Mouse (Mus musculus) Muller cell, postnatal 12 days (primary cell): ENCODE measurements at regions not wholly inside any gene's neighbourhood (a gene's known extent, or its start where the extent isn't known, plus 50 kb on each side); places are given as distances from the start of the nearest gene placed in this dataset.

Experiments used
- DNase-seq: peaks from one replicate; pipeline ENCODE4 v3.0.0-alpha.2; 2015; ENCODE audit errors: inconsistent ontology term

DNA sequence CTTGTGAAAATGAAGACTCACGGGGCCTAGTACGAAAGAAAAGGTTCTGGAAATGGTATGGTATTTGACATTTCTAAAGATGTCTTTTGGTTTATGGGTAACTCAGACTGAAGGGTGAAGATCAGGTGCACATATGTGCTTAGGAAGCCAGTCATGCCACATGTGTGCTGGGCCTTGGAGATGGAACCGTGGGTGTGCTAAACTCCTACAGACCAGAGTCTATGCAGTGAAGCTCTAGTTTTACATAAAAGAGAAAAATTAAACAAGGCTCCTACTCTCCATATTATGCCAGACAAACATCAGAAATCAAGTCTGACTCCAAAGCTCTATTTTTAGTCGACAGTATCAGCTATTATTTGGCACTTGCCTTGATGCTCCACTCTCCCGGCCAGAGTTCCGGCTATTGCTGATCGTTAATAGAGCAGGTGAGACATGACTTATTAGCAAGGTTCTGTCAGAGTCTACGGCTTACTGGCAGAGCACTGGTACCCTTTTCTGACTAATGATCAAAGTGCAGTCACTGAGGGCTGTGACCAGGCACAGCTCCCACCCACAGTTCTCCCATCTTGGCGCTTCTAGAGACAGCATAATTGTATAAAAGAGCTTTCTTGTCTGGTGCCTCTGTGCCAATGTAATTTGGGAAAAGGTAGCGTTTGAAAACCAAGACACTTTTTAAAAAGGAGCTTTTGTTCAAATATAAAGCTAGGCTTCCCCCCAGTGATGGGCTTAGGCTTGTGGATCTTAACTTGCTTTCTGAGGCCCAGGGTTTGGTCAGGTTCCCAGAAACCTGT, 119.2 kb upstream of the Ccdc122 start:
- DNase-seq, result peak; percentile 12

DNA sequence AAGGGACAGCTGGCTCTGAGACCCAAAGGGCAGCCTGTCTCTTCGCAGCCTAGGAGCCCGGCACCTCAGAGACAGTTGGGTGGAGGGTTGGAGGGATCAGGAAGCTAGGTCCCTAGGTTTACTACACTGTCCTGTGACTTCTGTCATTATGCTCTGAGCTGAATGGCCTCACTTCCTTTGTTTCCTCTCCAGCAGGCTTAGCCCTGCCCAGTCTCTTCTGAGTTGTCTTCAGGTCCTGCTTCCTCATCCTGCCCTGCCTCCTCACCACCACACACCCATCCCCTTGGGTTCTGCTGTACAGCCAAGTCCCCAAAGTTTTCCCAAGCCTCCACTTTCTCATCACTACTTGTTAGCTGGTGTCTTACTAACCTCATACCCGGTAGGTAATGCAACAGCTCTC, 122.7 kb upstream of the Ccdc122 start:
- no peak for DNase-seq

DNA sequence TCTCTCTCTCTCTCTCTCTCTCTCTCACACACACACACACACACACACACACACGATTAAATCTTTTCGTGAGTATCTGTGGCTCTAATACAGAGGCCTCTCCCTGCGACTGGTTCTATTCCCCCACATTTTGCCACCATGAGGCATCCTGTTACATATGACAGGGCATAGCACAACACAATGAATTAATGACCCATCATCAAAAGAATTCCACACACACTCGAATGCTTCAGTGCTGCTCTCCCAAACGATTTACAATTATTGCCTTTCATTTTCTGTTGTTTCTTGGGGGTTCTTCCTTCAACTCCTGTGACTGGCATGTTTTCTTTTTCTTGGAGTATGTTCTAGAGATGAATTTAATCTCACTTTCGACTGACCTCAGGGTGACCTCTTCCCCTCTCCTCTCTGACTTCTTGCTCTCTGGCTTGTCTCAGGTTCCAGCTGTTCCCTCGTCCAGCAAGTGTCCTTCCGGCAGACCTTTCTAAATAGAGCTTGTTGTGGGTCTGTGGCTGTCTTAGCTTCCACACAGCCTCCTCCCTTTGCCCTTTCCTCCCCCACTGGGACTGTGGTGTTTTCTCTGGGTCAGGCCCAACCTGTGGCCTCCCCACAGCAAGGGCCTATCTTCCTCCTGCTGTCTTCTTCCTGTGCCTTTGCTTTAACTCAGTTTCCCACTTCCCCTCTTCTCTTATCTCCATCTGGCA, 124.1 kb upstream of the Ccdc122 start:
- no peak for DNase-seq

DNA sequence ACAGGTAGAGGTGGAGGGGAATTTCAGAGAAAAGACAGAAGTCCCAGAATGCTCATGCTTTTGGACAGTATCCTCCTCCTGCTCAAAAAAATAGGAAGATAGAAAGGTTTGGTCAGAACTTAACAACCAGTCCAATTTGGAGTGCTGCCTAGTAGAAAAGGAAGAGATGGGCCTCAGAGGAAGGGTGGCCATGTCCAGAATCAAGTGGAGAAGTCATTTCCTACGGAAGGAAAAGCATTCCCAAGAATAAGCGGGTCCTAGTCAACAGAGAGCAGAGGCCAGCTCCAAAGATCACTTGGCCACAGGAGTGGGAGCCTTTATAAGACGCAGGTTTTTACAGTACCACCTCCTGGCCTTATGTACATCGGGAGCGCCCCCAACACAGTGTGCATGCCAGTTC, 125.3 kb upstream of the Ccdc122 start:
- no peak for DNase-seq

DNA sequence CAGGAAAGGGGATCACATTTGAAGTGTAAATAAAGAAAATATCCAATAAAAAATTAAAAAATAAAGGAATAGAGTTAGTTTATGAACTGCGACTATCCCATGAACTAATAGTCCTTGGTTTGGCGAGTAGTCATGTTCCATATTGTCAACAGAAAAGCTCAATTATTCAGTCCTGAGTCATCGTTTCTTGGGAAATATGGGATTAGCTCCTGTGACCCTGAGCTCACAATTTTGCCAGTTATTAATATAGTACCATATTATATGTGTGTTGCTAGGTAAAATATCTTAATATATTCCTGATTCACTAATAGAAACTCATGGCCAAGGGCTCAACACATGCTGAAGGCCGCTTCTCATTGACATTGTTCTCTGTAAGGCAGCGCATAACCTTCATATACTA, 126.4 kb upstream of the Ccdc122 start:
- no peak for DNase-seq

DNA sequence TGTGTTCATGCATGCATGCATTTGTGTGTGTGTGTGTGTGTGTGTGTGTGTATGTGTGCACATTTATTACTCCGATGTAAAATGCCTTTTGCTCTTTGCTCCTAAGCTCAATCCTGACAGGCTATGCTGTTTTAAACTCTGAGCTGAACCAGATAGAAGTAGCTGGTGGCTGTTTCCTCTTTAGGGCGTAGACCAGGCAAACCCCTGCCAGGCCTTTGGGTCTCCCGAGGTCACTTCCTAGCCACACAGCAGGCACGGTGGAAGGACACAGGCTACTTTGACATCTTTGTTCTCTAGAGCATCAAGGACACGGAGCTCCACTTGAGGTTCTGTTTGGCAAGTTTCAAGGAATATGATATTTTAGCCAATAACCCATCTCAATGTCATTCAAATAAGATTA, 128.6 kb upstream of the Ccdc122 start:
- no peak for DNase-seq

DNA sequence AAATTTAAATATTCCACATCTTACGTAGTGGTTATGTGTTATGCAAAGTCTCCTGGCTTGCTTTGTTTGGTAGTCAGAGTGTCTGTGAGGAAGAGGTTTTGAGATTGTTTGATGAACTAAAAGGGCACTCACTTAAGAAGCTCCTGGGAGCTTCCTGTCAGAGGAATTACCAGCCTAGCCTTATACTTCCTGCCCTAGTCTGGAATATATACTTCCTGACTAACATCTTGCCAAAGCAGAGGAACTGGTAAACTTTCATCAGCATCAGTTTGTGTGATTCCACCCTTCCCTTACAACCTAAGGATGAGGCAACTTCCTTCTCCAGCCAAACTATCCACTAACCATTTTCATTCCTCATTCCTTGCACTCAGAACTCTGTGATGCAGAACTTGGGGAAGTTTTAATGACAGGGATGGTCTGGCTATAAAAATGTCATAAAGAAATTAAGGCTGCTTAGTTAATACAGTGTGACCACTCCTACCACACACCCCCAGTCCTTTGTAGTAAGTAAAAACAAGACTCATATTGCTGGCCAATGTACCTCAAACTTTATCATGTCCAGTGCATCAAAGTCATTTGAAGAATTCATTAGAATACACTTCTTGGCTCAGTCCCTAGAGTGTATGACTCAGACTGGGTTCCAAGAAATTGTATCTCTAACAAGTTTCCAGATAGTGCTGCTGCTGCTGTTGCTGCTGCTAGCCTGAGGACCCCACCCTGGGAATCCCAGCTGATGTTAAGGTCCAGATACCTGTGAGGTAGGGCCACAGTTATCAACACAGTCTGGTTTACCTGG, 133.4 kb upstream of the Ccdc122 start:
- peak; percentile 78 for DNase-seq

DNA sequence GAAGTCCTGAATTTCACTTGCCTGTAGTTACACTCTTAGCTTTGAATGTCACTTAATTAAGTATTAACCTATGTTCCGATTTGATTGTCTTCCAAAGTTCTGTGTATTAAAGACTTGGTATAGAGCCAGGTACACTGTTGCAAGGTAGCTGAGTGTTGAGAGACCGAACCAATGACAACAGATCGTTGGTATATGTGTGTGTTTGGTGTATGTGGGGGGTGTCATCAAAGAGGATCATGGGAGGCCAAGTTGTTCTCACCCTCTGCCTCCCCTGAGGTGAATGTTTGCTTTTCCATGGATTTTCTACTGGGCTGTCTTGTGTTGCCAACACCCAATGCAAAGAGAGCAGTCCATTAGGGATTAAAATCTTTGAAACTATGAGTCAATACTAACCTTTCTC, 135.1 kb upstream of the Ccdc122 start:
- DNase-seq, result no peak

DNA sequence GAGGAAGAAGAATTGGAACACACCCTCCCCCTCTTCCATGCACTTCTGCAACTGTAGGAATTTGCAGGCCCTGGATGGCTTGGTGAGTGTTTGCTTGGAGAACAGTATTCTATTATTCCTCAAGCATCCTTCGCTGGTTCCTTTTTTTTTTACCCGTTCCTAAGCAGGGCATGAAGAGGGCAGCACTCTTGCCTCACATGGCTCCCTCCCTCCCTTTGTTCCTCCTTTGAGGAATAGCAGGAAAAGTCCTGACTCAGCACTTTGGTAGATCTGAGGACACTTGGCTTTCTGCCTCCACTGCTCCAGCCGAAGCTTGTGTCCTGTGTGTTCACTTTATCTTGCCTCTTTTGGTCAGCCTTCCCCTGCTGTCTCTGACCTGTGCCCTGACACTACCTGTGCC, 137.2 kb upstream of the Ccdc122 start:
- no peak for DNase-seq

DNA sequence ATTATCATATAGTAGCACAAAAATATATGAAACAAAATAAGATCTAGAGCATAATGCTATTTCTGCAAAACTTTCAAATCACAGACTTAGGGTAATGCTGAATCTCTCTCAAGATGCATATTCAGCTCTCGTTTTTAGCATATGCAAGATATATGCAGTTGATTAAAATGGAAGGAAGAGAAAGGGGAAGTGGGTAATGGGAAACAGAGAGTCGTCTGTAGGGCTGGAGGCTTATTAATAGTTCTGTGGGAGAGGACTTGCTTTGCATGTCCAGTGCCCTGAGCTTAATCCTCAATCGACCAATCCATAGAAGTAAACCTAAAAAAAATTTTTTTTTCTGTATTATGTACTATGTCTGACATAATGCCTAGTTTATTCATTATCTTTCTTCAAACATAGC, 148.9 kb upstream of the Ccdc122 start:
- DNase-seq, result no peak

DNA sequence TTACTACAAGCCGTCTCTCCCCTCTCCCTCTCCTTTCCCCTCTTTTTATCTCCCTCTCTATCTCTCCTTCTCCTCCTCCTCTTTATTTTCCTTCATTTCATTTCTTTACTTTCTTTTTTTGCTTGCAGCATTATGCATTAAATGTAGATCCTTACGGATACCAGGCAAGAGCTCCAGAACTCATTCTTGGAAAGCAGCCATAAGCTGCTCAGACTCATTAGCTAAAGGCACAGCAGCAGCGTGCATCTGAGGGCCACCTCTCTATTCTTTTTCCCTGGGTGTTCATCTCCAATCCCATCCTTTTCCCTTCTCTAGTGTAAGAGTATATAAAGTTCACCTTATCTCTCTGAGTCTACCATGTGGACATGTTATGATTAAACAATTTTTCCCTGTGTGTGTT, 149.4 kb upstream of the Ccdc122 start:
- no peak for DNase-seq

DNA sequence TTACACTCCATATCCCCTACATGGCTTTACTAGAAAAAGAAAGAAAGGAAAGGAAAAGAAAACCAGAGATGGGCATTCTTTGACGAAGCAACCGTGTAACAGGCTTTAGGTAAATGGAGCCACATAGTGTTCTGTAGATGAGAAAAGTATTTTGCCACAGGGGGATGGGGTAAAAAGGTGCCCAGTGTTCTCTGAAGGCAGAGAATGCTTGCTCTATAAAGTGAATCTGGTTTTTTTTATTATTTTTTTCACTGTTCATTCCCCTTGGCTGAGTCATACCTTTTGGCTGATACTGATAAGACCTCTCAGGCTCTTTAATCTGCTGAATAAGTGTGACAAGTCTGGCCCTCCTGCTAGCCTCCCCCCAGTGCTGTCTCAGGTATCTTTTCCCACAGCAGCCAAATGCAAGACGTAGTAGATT, 153.3 kb upstream of the Ccdc122 start:
- peak; percentile 56 for DNase-seq

DNA sequence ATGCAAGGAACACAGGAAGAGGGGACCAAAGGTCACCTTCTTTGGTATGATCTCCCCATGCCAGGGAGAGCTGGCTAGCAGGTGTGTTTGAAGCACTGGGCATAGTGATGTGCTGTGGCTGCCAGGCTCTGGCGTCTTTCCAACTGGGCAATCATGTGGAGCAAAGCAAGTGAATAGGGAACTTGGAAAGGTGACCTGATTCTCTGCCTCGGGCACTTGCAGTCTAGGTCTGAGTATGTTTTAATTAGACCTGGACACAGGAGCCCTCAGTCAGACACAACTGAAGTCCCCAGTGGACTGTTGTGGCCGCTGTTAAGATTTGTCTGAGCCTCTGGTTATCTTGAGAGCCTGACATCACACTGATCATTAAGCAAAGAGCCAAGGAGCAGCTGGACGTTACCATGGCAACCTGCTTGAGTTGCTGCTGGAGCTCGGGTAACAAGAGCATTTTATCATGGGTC, 153.8 kb upstream of the Ccdc122 start:
- peak; percentile 75 for DNase-seq

DNA sequence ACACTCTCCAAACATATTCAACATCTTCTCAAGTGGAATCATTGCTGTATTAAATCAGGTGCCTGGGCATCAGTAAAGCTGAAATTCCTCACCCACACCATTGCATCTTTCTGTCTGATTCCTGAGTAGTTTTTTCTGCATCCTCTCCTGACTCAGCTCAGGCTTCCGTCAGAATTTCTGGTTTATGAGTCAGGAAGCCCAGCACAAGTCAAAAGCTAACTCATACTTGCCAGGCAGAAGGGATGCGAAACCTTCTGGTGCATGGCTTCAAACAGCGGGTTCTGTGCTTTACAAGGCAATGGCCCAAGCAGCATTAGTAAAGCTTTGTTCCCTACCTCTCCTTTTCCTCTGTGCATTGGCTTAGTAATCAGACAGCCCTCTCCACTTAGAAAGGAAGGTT, 155.7 kb upstream of the Ccdc122 start:
- DNase-seq, result peak; percentile 40

DNA sequence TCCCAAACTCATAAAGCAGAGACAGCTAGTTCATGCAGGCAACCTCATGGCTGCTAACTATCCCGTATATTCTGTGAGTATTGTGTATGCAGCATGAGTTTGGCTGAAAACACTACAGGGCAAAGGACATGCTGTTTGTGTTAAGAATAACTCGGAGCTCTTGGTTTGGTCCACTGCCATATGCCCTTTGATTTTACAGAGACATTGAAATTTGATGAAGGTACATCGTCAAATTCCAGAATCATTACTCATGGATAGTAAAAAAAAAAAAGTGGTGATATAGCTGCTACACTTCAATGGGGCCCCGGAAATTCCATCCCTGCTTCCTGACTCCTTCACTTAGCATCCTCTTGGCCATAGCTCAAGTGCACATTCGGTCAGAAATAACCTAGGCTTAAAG, 159.3 kb upstream of the Ccdc122 start:
- DNase-seq, result peak; percentile 47

DNA sequence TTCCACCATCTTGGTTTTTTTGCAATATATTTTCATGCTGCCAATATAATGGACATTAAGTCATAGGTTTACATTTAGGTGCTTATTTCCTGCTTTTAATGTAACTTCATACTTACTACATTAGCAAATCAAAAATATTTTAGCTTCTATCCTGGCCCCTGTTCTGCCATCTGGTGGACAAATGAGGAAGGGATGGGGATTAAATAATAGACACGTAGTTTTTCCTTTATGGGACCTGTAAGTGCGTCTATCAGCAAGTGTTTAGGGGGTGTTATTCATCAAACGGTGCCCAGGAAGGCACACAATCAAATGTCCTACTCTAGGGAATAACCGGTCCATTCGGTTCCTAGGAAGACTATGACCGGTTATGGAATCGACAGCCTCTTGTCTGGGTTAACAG, 160.6 kb upstream of the Ccdc122 start:
- peak; percentile 45 for DNase-seq

DNA sequence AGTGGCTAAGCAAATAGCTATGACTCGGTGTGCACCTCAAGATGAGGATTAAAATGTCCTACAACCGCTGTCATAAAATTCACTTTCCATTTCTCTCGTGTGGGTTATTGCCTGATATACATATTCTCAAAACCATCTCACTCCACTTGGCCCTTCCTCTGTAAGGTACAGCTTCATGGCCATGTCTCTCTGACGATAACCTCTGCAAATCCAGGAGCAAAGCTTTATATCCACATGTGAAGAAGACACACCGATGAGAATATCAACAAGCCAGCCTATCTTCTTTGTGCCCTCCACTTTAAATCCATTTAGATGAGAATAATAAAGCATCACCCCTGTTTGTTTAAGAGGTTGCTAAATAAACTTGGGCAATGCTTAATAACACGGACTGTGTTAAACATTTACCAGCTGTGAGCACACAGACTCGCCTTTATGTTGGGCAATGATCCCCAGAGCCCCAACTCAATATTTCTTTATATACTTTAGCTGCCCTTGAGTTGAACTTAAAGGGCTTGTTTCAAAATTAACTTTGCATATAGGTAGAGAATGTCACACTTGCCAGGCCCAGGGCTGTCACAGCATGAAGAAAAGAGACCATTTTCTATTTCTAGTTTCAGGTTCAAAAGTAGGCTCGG, 161.2 kb upstream of the Ccdc122 start:
- DNase-seq, result no peak

DNA sequence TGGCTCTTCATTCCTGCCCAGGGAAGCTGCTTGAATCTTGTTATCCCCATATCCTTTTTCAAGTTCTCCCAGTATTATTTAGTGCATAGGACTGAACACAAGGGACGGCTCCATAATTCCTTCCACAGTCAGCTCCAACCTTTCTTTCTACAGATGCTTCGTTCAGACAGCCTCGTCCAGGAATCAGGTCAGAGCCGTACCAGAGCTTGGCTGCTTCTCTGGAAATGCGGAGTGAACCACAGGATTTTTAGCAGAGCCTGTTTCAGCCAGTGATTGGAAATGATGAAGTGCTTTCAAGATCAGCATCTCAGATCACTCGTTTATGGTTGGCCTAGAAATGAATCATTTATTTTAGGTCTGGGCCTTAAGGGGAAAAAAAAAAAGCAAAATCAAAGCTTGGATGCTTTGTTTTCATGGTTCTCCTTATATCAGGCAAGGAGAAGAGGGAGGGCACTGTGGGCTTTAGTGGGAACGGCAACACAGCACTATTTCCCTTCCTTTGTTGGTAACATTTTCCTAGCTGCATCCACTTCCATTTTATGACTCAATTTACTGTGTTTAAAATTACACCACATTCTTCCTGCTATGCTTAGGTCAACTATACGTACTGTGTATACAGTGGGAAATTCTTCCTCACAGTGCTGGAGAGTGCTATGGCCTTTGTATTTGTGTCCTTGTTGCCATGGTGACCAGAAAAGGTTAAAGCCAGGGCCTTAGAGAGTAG, 161.9 kb upstream of the Ccdc122 start:
- DNase-seq, result peak; percentile 42

DNA sequence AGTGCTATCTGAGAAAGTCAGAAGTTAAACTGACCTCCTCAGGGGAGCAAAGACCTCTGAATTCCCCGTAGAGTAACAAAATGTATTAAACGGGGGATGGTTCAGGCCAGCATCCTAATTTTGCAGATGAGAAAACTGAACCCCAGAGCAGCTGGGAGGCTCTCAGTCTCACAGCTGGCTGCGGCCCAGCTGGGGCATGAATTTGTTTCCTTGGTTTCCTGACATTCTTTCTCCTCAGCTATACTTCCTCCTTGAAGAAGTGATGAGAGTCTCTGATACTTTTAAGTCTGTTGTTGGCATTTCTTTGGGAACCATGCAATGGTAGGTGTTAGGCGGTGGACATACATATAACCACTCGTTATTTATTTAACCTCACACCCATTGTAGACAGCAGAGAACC, 162.9 kb upstream of the Ccdc122 start:
- DNase-seq, result no peak

DNA sequence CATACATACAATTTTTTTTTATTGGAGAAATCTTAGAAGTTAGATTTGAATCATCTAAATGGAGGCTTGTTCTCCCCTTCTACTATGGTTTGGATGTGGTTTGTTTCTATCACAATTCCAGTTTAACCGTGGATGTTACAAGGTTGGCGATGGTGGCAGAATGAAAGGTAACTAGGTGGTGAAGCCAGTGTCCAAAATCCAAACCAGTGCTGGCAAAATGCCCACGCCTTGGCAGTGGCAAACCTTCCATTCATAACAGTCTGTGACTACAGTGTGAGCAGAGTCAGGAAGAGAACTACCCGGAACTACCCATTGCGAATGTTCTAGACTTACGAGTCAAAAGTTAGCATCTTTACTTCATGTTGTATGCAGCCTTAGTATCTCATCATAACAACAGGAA, 163.6 kb upstream of the Ccdc122 start:
- no peak for DNase-seq

DNA sequence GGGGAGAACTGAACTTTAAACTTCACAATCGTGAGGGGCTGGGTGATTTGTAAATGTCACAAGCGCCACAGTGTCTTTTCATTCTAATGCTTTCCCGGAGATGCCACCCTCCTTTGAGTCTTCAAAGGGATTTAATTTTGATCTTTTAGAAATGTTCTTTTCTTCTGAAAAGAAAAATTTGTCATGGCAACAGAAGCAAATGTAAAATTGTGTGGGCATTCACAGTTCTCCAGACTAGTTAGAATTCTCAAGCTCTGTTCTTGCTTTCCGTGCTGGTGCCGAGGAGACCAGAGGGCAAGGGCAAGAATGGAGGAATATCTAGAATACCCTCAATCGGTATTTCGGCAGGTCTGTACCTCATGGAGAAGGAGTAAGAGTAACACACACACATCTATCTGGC, 164.1 kb upstream of the Ccdc122 start:
- DNase-seq, result no peak
